Mouse (Mus musculus) thymus, adult 2 months (tissue): ENCODE measurements around the gene Fmnl2.

Source experiments
- CTCF ChIP-seq: fragments of 200-500 bp; IDR thresholded peaks from 2 replicates; pipeline ENCODE4 v1.5.1; 2012; ENCODE audit warnings: mild to moderate bottlenecking, control low read depth, low read length, moderate library complexity, borderline replicate concordance; ENCODE audit not compliant: control insufficient read depth, poor library complexity, insufficient read depth; ENCODE audit errors: extremely low read depth
- POLR2A ChIP-seq: fragments of 200-500 bp; IDR thresholded peaks from 2 replicates; pipeline ENCODE4 v1.6.1; 2012; ENCODE audit warnings: mild to moderate bottlenecking, low read length, control low read depth, moderate library complexity; ENCODE audit not compliant: control insufficient read depth, poor library complexity, insufficient read depth; ENCODE audit errors: extremely low read depth

- TF ChIP-seq CTCF: no peak
- no peak for TF ChIP-seq POLR2A
Measured at GRCm38 (mm10) chr2:53057291-53057690, 199.6 kb downstream of the Fmnl2 start.
